Mouse (Mus musculus): ENCODE data around the gene Mta2. TPM values are rescaled to one million over a fixed set of nuclear protein-coding genes. Genes with fewer than 3 reads are reported as not detected.
"Not testable (repeated sequence)": the region's sequence is repeated elsewhere in the genome, so short reads cannot be mapped to it uniquely, and the experiment has no call there.

Mta2 gene
- 10 to 100 TPM; 81.1 to 89.8 TPM for total RNA-seq (2021)
- long read RNA-seq, experiment 1, transcript Mta2-201 (18 exons, 3,135 nt): major isoform, 127 of 137 reads
- long read RNA-seq, experiment 1, partial matches to known transcripts: 1 of 137 reads
- long read RNA-seq, experiment 1, other reads (novel, unspliced or antisense): 9 of 137 reads
- long read RNA-seq, experiment 2, transcript Mta2-201 (18 exons, 3,135 nt): major isoform, 83 of 114 reads
- long read RNA-seq, experiment 2, partial matches to known transcripts: 20 of 114 reads
- long read RNA-seq, experiment 2, other reads (novel, unspliced or antisense): 11 of 114 reads

GRCm38 (mm10) chr19:8941515-8942217, at the start of gene Mta2:
Gene Mta2 (plus strand): TSS chr19:8941875.
- peak; percentile 91 to 92 for DNase-seq (ENCODE audit: low spot score in 2 of 2)

- DNase-seq (ENCODE audit: low spot score in 2 of 2): peak; percentile 82 to 83
Observed at GRCm38 (mm10) chr19:8892829-8893766, 48.6 kb upstream of the Mta2 start, which contains the start of gene Ints5. Gene Ints5 (plus strand): TSS chr19:8893005.

DNA sequence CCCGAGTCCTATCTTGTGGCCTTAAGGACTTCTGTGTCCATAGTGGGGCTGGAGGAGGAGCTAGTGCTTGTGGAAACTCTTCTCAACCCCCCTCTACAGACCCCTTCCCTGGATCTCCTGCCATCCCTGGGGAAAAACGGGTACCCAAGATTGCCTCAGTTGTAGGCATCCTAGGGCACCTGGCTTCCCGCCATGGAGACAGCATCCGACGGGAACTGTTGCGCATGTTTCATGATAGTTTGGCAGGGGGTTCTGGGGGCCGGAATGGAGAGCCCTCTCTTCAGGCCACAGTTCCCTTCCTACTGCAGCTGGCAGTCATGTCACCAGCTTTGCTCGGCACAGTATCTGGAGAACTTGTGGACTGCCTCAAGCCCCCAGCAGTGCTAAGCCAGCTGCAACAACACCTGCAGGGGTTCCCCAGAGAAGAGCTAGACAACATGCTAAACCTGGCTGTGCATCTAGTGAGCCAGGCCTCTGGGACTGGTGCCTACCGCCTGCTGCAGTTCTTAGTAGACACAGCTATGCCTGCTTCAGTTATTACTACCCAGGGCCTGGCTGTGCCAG, 46.2 kb upstream of the Mta2 start:
- DNase-seq (ENCODE audit: low spot score in 2 of 2): no peak

- DNase-seq (ENCODE audit: low spot score in 2 of 2): not testable (repeated sequence)
Observed at GRCm38 (mm10) chr19:8896231-8896630, 45.4 kb upstream of the Mta2 start.

DNA sequence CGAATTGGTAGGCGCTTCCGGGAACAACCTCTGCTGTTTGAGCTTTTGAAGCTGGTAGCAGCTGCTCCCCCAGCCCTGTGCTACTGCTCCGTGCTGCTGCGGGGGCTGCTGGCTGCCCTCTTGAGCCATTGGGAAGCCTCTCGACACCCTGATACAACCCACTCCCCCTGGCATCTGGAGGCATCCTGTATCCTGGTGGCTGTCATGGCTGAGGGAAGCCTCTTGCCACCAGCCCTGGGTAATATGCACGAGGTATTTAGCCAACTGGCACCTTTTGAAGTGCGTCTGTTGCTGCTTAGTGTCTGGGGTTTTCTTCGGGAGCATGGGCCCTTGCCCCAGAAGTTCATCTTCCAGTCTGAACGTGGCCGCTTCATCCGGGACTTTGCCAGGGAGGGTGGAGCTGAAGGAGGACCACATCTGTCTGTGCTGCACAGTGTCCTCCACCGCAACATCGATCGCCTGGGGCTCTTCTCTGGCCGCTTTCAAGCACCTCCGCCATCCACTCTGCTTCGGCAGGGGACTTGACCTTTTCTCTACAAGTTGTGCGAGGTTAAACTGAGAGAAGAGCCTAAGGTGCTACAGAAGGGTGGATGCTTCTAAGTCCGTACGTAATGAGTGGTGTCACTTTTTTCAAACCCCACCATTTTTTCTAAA, 44.3 kb upstream of the Mta2 start:
- DNase-seq (ENCODE audit: low spot score in 2 of 2): peak in 1 of 2 experiments; percentile 45

DNA sequence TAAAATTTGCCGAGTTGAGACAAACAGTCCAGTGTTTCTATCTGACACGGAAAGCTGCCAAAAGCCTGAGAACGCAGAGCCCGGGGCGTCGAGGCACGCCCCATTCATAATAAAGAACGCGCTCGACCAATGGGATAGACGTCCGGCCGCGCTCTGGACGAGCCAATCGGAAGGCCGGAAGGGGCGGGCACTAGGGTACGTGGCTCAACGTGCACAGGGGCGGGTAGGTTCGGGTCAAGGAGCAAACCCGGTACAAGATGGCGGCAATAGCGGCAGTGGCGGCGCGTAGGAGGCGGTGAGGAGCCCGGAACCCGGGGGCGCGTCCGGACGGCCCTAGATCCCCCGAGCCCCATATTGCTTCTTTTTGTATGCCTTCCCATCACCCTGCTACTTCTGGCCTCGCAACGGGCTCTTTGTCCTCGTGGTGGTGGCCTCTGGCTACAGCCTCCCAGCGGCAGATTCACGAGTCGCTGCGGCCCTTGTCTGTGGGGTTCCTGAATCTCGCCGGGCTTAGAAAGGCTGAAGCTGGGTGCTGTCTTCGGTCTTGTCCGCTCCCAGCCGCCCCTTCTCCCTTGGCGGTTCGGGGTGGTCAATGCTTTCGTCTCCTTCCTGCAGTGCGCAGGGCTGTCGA, 43.7 kb upstream of the Mta2 start, which contains the start of gene Ganab:
Gene Ganab (plus strand): TSS at position 207 of the 631 bp plus-strand sequence.
- DNase-seq (ENCODE audit: low spot score in 2 of 2): peak; percentile 89 to 92

DNA sequence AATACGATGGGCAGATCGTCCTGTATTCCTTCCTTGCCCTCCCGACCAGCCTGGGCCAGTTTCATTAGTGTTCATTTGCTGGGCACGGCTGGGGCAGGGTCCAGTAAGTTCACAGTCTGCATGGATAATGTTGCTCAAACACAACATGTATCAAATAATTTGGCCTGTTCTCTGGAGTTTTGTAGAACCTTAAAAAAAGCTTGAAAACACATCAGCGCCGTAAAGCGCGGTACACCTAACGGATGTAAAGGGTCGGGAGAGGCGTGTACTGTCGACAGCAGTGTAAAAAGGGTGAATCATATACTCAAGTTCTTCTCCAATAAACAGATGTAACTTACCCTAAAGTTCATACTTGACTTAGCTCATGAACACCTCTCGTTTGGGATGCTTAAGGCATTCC, 43.1 kb upstream of the Mta2 start:
- no peak for DNase-seq (ENCODE audit: low spot score in 2 of 2)

DNA sequence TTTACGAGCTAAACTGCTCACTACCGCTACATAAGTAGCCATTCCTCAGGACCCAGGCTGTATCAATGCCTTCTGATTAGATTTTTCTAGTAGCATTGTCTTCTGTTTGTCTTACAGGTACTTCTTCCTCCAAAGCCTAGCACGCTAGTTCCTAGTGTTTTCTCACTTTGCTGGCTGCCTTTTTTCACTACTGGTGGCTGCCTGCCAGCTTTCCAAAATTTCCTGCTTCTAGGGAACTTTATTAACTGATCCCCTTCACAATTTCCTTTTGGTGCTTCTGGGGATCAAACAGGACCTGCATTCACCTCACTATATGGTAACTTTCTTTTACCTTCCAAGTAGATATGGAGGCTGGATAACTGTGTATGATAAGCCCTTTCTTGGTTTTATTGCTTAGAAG, 42.6 kb upstream of the Mta2 start:
- DNase-seq (ENCODE audit: low spot score in 2 of 2): no peak

DNA sequence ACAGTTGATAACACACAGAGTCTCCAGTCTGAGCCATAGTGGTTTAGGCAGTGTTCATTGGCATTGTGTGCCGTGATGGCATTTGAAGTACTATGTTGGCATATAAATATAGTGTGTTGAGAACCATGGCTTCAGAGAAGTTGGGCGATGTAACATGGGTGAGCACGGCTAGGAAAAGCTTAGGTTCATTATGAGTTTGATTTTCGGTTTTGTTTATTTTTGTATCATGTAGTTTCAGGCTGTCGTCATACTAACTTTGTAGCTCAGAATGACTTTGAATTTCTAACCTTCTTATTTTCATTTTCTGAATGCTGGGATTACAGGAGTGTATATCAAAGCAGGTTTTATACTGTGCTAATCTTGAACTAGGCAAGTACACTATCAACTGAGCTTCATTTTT, 38.3 kb upstream of the Mta2 start:
- DNase-seq (ENCODE audit: low spot score in 2 of 2): no peak

DNA sequence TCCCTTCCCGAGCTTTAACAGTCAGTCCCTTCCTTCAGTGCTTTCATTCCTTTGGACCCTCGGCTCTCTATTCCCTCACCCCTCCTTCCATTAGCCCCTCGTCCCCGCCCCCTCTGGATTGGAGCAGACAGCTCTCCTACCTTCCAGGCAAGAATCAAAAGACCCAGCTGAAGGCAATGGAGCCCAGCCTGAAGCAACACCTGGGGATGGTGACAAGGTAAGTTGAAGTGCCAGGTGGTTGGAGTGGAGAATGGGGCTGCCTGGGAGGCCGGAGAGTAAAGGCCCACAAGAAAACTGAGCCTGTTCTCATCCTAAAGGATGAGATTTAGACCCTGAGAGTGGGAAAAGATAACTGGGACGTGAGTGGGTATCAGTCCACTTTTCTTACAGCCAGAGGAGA, 33.1 kb upstream of the Mta2 start:
- DNase-seq (ENCODE audit: low spot score in 2 of 2): no peak

GRCm38 (mm10) chr19:8911810-8912209, 29.9 kb upstream of the Mta2 start:
- no peak for DNase-seq (ENCODE audit: low spot score in 2 of 2)

- no peak for DNase-seq (ENCODE audit: low spot score in 2 of 2)
Observed at GRCm38 (mm10) chr19:8914212-8914611, 27.5 kb upstream of the Mta2 start.

GRCm38 (mm10) chr19:8919000-8919399, 22.7 kb upstream of the Mta2 start:
- DNase-seq (ENCODE audit: low spot score in 2 of 2): no peak

DNA sequence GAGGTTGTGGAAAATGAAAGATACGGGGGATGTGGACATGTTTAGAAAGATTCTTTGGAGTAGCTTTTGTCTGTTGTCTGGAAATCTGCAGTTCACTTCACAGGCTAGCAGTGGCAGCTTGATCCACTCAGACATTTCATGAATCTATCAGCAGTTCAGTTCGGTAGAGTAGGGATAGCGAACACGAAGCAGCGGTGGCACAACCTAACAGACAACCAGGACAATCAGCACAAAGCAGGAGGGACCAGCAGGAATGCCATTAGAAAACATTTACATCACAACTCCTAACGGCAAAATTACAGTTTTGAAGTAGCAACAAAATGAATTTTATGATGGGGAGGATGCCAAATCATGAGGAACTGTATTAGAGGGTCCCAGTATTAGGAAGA, 22.0 kb upstream of the Mta2 start:
- no peak for DNase-seq (ENCODE audit: low spot score in 2 of 2)

DNA sequence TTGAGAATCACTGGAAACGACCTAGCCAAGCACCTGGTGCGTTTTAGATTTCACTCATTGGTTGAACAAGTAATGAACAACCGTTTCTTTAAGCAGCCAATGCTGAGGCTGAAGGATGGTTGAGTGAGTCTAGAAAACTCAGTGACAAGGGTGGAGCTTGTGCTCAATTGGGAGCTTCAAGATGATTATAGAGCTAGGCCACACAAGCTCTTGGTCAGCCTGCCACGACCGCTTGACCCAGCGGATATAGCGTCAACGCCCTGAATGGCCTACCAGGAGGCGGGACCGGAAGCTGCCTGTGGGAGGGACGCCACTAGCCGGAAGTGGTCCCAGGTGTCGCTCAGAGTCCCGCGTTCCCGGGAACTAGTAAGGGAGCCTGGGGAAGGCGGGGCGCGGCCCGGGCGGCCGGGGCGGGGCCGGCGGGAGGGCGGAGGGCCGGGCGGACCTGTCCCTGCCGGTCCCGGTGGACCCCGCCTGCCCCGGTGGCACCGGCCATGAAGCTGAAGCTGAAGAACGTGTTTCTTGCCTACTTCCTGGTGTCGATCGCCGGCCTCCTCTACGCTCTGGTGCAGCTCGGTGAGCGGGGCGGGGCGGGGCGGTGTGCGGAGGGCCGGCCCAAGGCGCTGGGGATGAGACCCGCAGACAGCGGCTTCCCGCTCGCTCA, 21.5 kb upstream of the Mta2 start, which contains the start of gene B3gat3:
Gene B3gat3 (plus strand): TSS at position 302 of the 664 bp plus-strand sequence.
- DNase-seq (ENCODE audit: low spot score in 2 of 2): peak; percentile 92 to 93

DNA sequence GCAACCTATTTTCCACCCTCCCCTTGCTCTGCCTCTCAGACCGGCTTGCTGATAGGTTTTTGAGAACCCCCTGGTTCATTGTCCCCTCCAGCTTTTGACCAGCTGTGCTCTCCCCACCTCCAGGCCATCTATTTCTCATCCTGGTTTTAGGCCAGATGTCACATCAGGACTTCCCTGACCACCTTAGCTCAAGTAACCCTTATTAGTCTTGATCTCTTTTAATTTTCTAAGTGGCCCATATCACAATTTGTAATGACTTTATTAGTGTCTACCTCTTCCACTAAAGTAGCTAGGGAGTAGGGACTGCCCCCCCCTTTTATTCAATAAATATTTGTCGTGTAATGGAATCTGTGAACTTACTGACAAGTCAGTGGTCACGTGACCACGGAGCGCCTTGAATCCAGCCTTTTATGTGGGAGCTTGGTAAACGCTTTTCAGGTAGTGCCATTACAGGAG, 20.8 kb upstream of the Mta2 start:
- DNase-seq (ENCODE audit: low spot score in 2 of 2): no peak

- no peak for DNase-seq (ENCODE audit: low spot score in 2 of 2)
Observed at GRCm38 (mm10) chr19:8921741-8922140, 19.9 kb upstream of the Mta2 start.

DNA sequence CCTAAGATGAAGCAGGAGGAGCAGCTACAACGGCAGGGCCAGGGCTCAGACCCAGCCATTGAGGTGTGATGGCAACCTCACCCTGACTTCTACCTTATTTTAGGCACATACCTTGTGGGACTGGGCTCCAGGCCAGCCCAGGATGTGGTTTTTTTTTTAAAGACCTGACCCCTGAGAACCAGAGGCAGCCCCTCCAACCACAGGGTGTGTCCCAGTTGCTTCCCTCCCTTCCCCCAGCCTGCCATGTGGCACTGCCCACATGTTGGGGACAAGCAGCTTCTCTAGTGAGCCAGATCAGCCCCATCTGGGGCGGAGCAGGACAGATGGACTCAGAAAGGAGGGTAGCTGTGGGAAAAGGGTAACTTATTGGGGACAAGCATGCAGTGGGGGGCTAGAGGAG, 14.9 kb upstream of the Mta2 start:
- no peak for DNase-seq (ENCODE audit: low spot score in 2 of 2)

DNA sequence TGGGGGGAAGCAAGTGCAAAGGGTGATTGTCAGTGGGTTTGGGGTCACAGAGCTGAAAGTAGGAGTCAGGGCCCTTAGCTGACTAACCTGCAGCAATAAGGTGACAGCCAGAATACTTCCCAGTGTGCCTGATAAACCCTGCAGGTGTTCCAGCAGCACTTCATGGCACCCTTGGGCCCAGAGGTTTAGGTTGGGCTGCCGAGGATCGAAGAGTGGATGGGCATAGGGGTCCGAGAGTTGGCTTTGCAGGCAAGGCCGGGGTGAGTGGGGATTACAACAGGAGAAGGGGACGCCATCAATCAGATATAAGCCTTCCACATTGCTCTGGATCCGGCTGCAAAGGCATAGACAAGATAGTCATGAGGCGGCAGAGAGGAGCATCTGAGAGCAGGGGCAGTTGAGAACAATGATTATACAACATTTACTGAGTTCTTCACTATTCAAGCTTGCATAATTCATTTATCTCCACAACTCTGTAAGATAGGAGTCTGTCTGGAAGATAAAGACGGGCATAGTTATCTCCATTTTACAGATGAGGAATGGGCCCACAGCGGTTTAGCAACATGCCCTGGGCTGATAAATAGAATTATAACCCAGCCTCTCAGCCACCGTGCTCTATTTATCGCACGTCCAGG, 13.7 kb upstream of the Mta2 start:
- DNase-seq (ENCODE audit: low spot score in 2 of 2): no peak
